Mouse (Mus musculus): ENCODE results near the gene Rassf2.

DNA sequence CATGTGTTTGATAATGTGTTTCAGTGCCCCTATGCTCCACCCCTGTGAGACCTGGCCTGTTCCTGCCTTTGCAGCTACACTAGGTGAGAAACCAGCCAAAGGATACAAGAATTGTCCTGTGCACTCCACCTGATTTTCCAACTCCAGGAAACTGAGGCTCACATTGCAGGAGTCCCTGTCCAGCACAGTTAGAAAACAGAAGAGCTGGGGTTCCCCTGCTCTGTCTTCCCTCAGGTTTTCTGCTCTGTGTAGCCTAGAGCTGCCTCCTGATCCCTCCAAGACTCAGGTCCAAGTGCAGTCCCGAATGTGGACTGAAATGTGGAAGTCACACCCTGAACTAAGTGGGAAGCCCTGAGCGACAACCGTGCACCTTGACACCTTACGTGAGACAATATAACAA lies 76.3 kb downstream of the Rassf2 start:
- TF ChIP-seq GATA1 (IDR thresholded peaks at IDR 0.05; ENCODE audit: low read length) (no peak), TAL1 (IDR thresholded peaks at IDR 0.05; ENCODE audit: low read length) (no peak)

All from erythroblast, embryonic 14.5 days (primary cell).